Mouse (Mus musculus) kidney, postnatal 0 days (tissue): ENCODE results near the gene Gad2. TPM values are rescaled to one million over a fixed set of nuclear protein-coding genes. Genes with fewer than 3 reads are reported as not detected.
A peak's percentile ranks its signal among the peaks of the same experiment; 100 is the strongest.

Source experiments
- ATAC-seq: fragments of 200-750 bp; cut with Nextera tagmentation; replicated peaks from 2 replicates; pipeline ENCODE4 v1.8.0; 2017; ENCODE audit warnings: low read depth, moderate number of reproducible peaks, moderate TSS enrichment, moderate library complexity; ENCODE audit not compliant: low FRiP score
- DNase-seq: peaks from one replicate; pipeline ENCODE4 v3.0.0-alpha.2; 2016; ENCODE audit warnings: low spot score
- H3K27ac ChIP-seq: fragments of 300-500 bp; sonication (generic); 2 replicates; pipeline ENCODE4 v1.5.1; 2014; ENCODE audit warnings: mild to moderate bottlenecking
- H3K27me3 ChIP-seq: fragments of 300-500 bp; sonication (generic); 2 replicates; pipeline ENCODE4 v1.6.1; 2014; ENCODE audit warnings: low read length, mixed read lengths; ENCODE audit not compliant: insufficient read depth
- H3K36me3 ChIP-seq: fragments of 300-500 bp; sonication (generic); 2 replicates; pipeline ENCODE4 v1.6.1; 2014; ENCODE audit warnings: low read length, mixed read lengths; ENCODE audit not compliant: insufficient read depth
- H3K4me1 ChIP-seq: fragments of 300-500 bp; sonication (generic); replicated peaks from 2 replicates; pipeline ENCODE4 v1.6.1; 2014; ENCODE audit warnings: antibody characterized with exemption, low read length, mixed read lengths; ENCODE audit not compliant: insufficient read depth
- H3K4me2 ChIP-seq: fragments of 300-500 bp; sonication (generic); 2 replicates; pipeline ENCODE4 v1.6.1; 2014; ENCODE audit warnings: mild to moderate bottlenecking, low read length, moderate library complexity, mixed read lengths
- H3K4me3 ChIP-seq: fragments of 300-500 bp; sonication (generic); replicated peaks from 2 replicates; pipeline ENCODE4 v1.5.1; 2014; ENCODE audit warnings: low read depth, low read length
- H3K9ac ChIP-seq: fragments of 300-500 bp; sonication (generic); 2 replicates; pipeline ENCODE4 v1.6.1; 2014; ENCODE audit warnings: low read depth, low read length
- H3K9me3 ChIP-seq: fragments of 300-500 bp; sonication (generic); replicated peaks from 2 replicates; pipeline ENCODE4 v1.6.1; 2016; ENCODE audit warnings: low read length, inconsistent platforms, mixed read lengths
- CTCF ChIP-seq: IDR thresholded peaks from 2 replicates; pipeline ENCODE4 v1.5.1; 2016; ENCODE audit warnings: antibody characterized with exemption, low read depth, mild to moderate bottlenecking, moderate library complexity
- WGBS: fragments of 180-500 bp; shearing (Covaris S2); extraction: QIAGEN DNeasy Blood & Tissue Kit; methylation state at CpG from one replicate; pipeline ENCODE4 v1.1.7; 2014; 5-methylcytosine and 5-hydroxymethylcytosine counted together
- polyA plus RNA-seq: library from polyadenylated mRNA; unstranded; fragments of >200 nt; fragmentation: Nextera tagmentation; extraction: Ambion mirVana; gene quantifications from 2 replicates; pipeline ENCODE4 v1.2.1, GENCODE M21; 2015

The Gad2 gene
- polyA plus RNA-seq, 1 experiment from 2014 or later: not detected

DNA sequence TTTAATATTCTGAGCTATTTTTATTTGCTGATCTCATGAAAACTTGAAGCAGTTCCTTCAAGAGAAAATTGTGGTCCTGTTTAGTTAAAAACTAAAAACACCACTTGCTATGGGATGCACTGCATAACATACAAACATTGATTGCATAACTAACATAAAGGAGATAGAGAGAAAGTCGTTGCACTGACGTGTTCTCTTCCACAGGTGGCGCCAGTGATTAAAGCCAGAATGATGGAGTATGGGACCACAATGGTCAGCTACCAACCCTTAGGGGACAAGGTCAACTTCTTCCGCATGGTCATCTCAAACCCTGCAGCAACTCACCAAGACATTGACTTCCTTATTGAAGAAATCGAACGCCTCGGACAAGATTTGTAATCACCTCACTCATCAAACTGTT is 68.0 kb downstream of the Gad2 start:
- WGBS: 85% methylated on average over 7 of the region's 7 CpGs
- Histone ChIP-seq H3K9me3 (no peaks in the 10 kb centered on the region), H3K36me3 (no peaks in the 10 kb centered on the region), H3K4me2 (no peak overlapping the region), H3K27ac (no peak overlapping the region), H3K4me1 (no peaks in the 10 kb centered on the region), H3K9ac (no peak overlapping the region), H3K27me3 (no peaks in the 10 kb centered on the region), H3K4me3 (no peak overlapping the region)
- TF ChIP-seq CTCF: peak; percentile 28; the same call in 1 of the 2 replicates
- ATAC-seq: no peak
- DNase-seq: no peak

- ATAC-seq (no peak), DNase-seq (peak; percentile 67)
- no peak overlapping the region for H3K4me2 ChIP-seq
- H3K4me1 ChIP-seq: no peaks in the 10 kb centered on the region
- 46% methylated on average over 4 of the region's 4 CpGs for WGBS
- H3K4me3 ChIP-seq: no peak overlapping the region
- no peaks in the 10 kb centered on the region for H3K36me3 ChIP-seq
- TF ChIP-seq CTCF: no peak
- H3K27me3 ChIP-seq: no peaks in the 10 kb centered on the region
- no peak overlapping the region for H3K9ac ChIP-seq
- no peaks in the 10 kb centered on the region for H3K9me3 ChIP-seq
- H3K27ac ChIP-seq: no peak overlapping the region
Measured at GRCm38 (mm10) chr2:22704780-22705727, 83.0 kb downstream of the Gad2 start.

DNA sequence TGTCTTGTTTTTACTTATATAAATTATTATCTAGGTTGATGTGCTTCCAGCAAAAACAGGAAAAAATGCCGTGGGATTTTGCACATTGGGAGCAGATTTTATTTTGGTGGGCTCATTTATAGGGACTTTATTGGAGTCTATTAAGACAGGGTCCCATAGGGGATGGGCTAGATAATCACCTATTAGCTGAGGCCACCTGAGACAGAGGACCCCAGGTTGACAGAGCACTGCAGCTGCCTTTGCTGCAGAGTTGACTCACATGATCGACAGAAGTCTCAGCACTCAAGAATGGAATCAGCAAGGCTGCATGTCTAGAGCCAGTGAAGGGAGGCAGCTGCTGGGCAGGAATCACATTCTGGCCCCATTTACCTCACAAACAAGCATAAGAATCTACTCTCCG is 84.2 kb downstream of the Gad2 start:
- no peak overlapping the region for H3K4me2 ChIP-seq
- ATAC-seq (no peak), DNase-seq (peak; percentile 15)
- H3K4me3 ChIP-seq: no peak overlapping the region
- no peaks in the 10 kb centered on the region for H3K27me3 ChIP-seq
- no peaks in the 10 kb centered on the region for H3K9me3 ChIP-seq
- no peak overlapping the region for H3K9ac ChIP-seq
- H3K4me1 ChIP-seq: no peaks in the 10 kb centered on the region
- no peak overlapping the region for H3K27ac ChIP-seq
- H3K36me3 ChIP-seq: no peaks in the 10 kb centered on the region
- 47% methylated on average over 3 of the region's 3 CpGs for WGBS
- TF ChIP-seq CTCF: no peak

- 17% methylated on average over 8 of the region's 8 CpGs for WGBS
- no peak overlapping the region for H3K4me3 ChIP-seq
Measured at GRCm38 (mm10) chr2:22721522-22722470, 99.8 kb downstream of the Gad2 start.

GRCm38 (mm10) chr2:22723927-22724534 is 102.0 kb downstream of the Gad2 start:
- Histone ChIP-seq H3K9me3 (no peaks in the 10 kb centered on the region), H3K36me3 (no peaks in the 10 kb centered on the region), H3K27me3 (no peaks in the 10 kb centered on the region), H3K4me2 (no peak overlapping the region), H3K9ac (no peak overlapping the region), H3K4me3 (no peak overlapping the region), H3K27ac (no peak overlapping the region), H3K4me1 (no peaks in the 10 kb centered on the region)
- DNase-seq: no peak
- 72% methylated on average over 3 of the region's 3 CpGs for WGBS
- TF ChIP-seq CTCF: no peak
- no peak for ATAC-seq

More at GRCm38 (mm10) chr2:22721522-22722470, 99.8 kb downstream of the Gad2 start:
- Histone ChIP-seq H3K27ac (no peak overlapping the region), H3K27me3 (no peaks in the 10 kb centered on the region), H3K4me2 (no peak overlapping the region), H3K9me3 (no peaks in the 10 kb centered on the region), H3K36me3 (no peaks in the 10 kb centered on the region), H3K9ac (no peak overlapping the region), H3K4me1 (no peaks in the 10 kb centered on the region)
- ATAC-seq (peak; percentile 74), DNase-seq (peak; percentile 88)
- peak; percentile 93 for TF ChIP-seq CTCF

DNA sequence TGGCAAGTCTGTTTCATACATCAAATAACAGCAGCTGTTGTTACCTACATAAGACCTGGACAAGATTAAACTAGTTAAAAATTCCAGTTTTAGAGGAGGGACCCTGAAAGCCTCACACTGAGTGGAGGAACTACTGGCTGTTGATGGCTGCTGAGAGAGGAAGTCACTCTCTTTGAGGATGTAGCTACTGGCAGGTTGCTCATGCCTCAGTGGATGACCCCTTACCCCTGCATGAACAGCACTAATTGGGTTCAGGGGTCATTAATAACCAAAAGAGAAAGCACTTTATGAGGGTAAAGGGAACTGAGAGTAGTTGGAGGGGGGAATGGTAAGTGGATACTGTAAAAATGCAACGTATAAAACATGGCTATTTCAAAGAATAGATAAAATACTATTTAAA is 105.1 kb downstream of the Gad2 start:
- H3K9me3 ChIP-seq: no peaks in the 10 kb centered on the region
- no peak overlapping the region for H3K9ac ChIP-seq
- no peaks in the 10 kb centered on the region for H3K27me3 ChIP-seq
- H3K36me3 ChIP-seq: no peaks in the 10 kb centered on the region
- no peak for TF ChIP-seq CTCF
- H3K4me1 ChIP-seq: no peaks in the 10 kb centered on the region
- ATAC-seq: no peak
- H3K4me2 ChIP-seq: no peak overlapping the region
- H3K4me3 ChIP-seq: no peak overlapping the region
- no peak overlapping the region for H3K27ac ChIP-seq
- DNase-seq: no peak
- WGBS: 71% methylated on average over 1 of the region's 1 CpGs
